Mouse (Mus musculus) adrenal gland, adult 10 weeks (tissue): Measurements from ENCODE around the gene Gm15056. TPM values are rescaled to one million over a fixed set of nuclear protein-coding genes. Genes with fewer than 3 reads are reported as not detected.

Source experiments
- polyA plus RNA-seq: library from polyadenylated mRNA; stranded (reverse); fragments of 350-450 nt; fragmentation: Illumina TruSeq; extraction: RNeasy Lipid Tissue Mini Kit (QIAGEN cat#74804); gene quantifications from one replicate; pipeline ENCODE4 v1.2.3, GENCODE M21; 2014; ENCODE audit warnings: low read depth, low replicate concordance

The Gm15056 gene
- polyA plus RNA-seq = not detected

GRCm38 (mm10) chr8:20902527-20902926, at the start of gene Gm15056:
Gm15056 (minus strand) TSS chr8:20902627.

GRCm38 (mm10) chr8:20944610-20945009, 42.2 kb upstream of the Gm15056 start, which contains the start of gene AY761185:
AY761185 (minus strand) TSS chr8:20944710.

DNA sequence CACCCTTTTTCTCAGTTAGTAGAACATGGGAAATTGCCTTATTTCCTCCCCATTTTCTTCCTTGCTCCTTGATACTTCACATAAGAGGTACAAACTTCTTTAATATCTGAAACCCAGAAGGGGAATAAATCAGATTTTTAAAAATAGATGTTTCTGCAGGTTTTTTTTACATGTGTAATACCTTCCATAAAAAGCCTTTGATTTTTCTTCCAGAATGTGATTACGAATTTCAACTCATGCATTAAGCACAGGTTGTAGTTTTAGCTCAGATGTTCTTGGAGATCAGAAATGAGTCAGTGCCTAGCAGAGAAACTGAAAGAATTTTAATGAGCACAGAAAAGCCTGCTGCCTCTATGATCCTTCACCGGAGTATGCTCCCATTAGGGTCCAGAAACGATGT, 19.5 kb upstream of the Gm15056 start, which contains the start of gene Gm6040:
Gm6040 (minus strand) TSS at position 101 of the 400 bp plus-strand sequence.

GRCm38 (mm10) chr8:20892369-20892768, 10.1 kb downstream of the Gm15056 start, which contains the start of gene Defb33:
Defb33 (plus strand) TSS chr8:20892669.

Other genes with a start within 250 kb of the Gm15056 start
- not detected for gene Defb33, start 10.0 kb downstream of the Gm15056 start, polyA plus RNA-seq
- not detected for gene Gm6040, start 19.4 kb upstream of the Gm15056 start, polyA plus RNA-seq
- gene AY761185, start 42.1 kb upstream of the Gm15056 start, polyA plus RNA-seq = not detected
- not detected for gene Defa21, start 122.9 kb upstream of the Gm15056 start, polyA plus RNA-seq
- gene Defa23, start 152.4 kb upstream of the Gm15056 start, polyA plus RNA-seq = not detected
- not detected for gene Defa35, start 162.4 kb upstream of the Gm15056 start, polyA plus RNA-seq
- not detected for gene Defa25, start 181.8 kb upstream of the Gm15056 start, polyA plus RNA-seq
- not detected for gene Gm14851, start 193.4 kb upstream of the Gm15056 start, polyA plus RNA-seq
- not detected for gene Defa30, start 232.0 kb upstream of the Gm15056 start, polyA plus RNA-seq